Mouse (Mus musculus) kidney, adult 2 months (tissue): ENCODE results near the gene Shank2.

Experiments used
- CTCF ChIP-seq: fragments of 200-500 bp; conservative IDR thresholded peaks from 2 replicates; pipeline ENCODE4 v1.5.1; 2011; ENCODE audit warnings: low read depth, mild to moderate bottlenecking, control low read depth, low read length, moderate library complexity, mixed read lengths; ENCODE audit not compliant: insufficient read depth, insufficient read length
- POLR2A ChIP-seq: fragments of 200-500 bp; IDR thresholded peaks from one replicate; pipeline ENCODE4 v1.6.1; 2011; ENCODE audit warnings: low read depth, low read length, control low read depth

- no peak for TF ChIP-seq CTCF
- TF ChIP-seq POLR2A: no peak
Measured at GRCm38 (mm10) chr7:144023561-144023960, 21.8 kb downstream of the Shank2 start.
